Mouse (Mus musculus): ENCODE results near the gene Hs6st3. TPM values are rescaled to one million over a fixed set of nuclear protein-coding genes. Genes with fewer than 3 reads are reported as not detected.

Hs6st3 gene
- polyA plus RNA-seq, 1 experiment from 2014 or later: 0.16 TPM

Other genes with a start within 250 kb of the Hs6st3 start
- 13.9 and 20.7 TPM in 2 replicates for gene Dzip1, start 212.9 kb upstream of the Hs6st3 start, polyA plus RNA-seq (2016; fragmentation: Nextera tagmentation; extraction: Ambion mirVana)
- 32.9 and 34.2 TPM in 2 replicates for gene Dnajc3, start 200.4 kb upstream of the Hs6st3 start, polyA plus RNA-seq (2016; fragmentation: Nextera tagmentation; extraction: Ambion mirVana)
- 11.8 and 18.6 TPM in 2 replicates for gene Uggt2, start 38.9 kb upstream of the Hs6st3 start, polyA plus RNA-seq (2016; fragmentation: Nextera tagmentation; extraction: Ambion mirVana)